Mouse (Mus musculus): ENCODE data around the gene Actl9. TPM values are rescaled to one million over a fixed set of nuclear protein-coding genes. Genes with fewer than 3 reads are reported as not detected.
A peak's percentile ranks its signal among the peaks of the same experiment; 100 is the strongest.

Actl9 gene
- polyA plus RNA-seq (2015; fragmentation: Nextera tagmentation; extraction: Ambion mirVana) = not detected in 2 replicates

DNA sequence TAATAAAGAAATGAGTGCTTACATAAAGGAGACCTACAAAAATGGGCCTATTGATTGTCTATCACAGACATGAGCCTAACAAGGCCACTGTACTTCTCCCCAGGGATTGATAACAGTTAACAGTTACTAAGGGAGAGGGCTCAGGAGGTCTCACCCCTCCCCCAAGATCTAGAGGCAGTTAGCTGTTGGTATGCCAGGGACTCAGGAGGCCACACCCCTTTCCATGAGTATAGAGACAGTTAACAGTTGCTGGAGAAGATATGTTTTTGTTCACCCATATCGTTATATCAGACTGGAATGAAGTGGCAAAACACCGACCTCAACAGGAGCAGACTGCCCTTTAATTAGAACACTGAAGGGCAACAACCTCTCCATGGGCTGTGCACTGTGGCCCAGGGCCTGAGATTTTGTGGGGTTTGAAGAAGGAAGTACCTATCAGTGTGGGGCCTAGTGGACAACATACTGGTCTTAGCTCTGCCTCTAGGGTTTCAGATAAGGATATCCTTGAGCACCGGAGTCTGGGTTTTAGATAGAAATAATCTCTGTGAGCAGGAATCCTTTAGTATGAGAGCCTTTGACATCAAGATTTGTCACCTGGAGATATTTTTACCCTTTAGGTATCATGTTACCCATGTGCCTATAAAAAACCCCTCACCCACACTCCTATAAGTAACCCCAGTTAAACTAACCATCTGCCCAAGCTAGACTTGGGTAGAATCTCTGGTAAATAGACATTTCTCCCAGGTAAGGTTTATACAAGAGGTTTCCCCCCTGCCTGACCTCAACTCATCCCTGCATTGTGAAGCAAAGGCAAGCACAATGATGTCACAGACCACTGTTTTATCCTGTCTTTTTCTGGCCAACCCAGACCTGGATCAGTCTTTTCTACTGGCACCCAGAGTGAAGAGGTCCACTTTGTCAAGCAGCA, at the start of gene Actl9:
Gene Actl9, plus strand, starts transcription at position 878 of the 928 bp plus-strand sequence.
- no peaks in the 10 kb centered on the region for H3K27me3 ChIP-seq
- H3K27ac ChIP-seq = 0 out of 2 replicates have a peak within 1 kb of the TSS, but pooled peaks have one; percentile 43
- H3K9ac ChIP-seq = no peak within 1 kb of the TSS
- no peak within 1 kb of the TSS for H3K4me2 ChIP-seq
- H3K9me3 ChIP-seq (replicated peaks) = no peaks in the 10 kb centered on the region
- WGBS (ENCODE audit: insufficient replicate concordance) = 12% methylated on average over 3 of the region's 3 CpGs
- H3K36me3 ChIP-seq = no peaks in the 10 kb centered on the region
- peak; percentile 84 for ATAC-seq (ENCODE audit: low read depth)
- no peak within 1 kb of the TSS for H3K4me3 ChIP-seq (replicated peaks)
- peaks cover 18% of the 10 kb centered on the region for H3K4me1 ChIP-seq (replicated peaks)
- peak; percentile 22 for DNase-seq

DNA sequence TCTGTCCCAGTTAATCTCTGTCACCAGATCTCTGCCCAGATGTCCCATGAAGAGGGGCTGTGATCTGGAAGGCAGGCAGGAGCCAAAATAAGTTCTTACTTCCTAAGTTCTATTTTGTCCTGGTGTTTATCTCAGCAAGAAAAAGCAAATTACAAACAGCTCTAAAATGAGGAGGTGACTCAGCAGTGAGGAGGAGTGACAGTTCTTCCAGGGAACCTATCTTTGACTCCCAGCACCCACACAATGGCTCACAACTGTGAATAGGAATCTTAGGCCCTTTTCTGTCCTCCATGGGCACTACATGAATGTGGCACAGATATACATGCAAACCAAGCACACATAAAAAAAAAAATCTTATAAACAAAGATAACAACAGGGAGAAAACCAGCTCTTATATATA, 47.0 kb upstream of the Actl9 start:
- no peak for DNase-seq
- H3K4me2 ChIP-seq = no peak overlapping the region
- H3K27me3 ChIP-seq = no peaks in the 10 kb centered on the region
- H3K27ac ChIP-seq = no peak overlapping the region
- no peaks in the 10 kb centered on the region for H3K9me3 ChIP-seq (replicated peaks)
- no peak overlapping the region for H3K9ac ChIP-seq
- no peak overlapping the region for H3K4me3 ChIP-seq (replicated peaks)
- peaks cover 48% of the 10 kb centered on the region for H3K36me3 ChIP-seq
- no peaks in the 10 kb centered on the region for H3K4me1 ChIP-seq (replicated peaks)
- ATAC-seq (ENCODE audit: low read depth) = no peak

DNA sequence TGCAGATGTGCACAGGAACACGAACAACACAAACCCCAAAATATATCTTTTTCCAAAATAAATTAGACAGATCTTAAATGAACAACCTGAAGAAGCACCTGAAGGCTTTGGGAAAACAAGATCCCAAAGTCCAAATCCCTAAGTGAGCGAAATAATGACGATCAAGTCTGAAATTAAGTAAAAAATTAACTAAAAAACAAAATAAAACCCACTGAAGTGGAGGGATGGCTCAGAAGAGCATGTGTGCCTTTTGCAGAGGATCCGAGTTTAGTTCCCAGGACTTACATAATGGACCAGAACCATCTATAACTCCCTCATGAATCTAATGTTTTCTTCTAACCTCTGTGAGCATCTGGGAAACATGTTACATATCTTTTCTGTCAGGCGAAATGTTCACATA, 40.4 kb upstream of the Actl9 start:
- no peak for ATAC-seq (ENCODE audit: low read depth)
- WGBS (ENCODE audit: insufficient replicate concordance) = 83% methylated on average over 5 of the region's 5 CpGs

DNA sequence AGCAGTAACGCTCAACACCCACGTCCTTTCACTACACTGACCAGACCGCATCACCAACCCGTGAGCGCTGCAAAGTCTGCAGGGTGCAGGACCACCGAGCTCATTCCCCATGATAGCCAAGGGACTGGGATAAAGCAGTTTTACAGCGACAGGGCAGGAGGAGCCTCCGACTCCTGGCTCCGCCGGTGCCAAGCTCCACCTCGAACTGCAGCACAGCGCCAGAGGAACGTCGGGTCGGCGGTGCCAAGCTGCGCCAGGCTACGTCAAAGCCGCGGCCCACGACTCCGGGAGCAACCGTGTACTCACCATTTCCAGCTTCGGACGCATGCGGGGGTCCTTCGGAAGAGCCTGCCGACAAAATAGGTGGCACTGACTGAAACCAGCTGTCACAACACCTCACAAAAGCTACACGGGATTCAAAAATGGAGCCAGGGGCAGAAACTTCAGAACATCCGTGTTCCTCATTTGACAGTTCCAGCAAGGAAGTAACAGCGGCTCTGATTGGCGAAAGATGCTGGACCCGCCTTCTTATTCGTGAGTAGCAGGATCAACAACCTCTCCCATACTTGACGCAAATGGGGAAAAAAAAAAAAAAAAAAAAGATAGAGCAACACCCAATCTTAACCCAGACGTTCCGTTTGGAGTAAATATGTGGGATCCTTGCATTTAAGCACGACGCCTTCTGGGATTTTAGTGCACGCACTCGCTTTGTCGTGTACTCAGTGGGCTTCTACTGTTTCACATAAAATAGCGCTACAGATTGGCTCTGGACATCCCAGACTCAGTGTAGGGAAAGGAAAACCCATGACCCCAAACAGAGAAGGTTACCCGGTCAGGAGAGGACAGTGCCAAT, 38.3 kb upstream of the Actl9 start, which contains the start of gene Zfp101:
Gene Zfp101, minus strand, starts transcription at position 460 of the 853 bp plus-strand sequence.
- WGBS (ENCODE audit: insufficient replicate concordance) = under 1% methylated on average over 44 of the region's 44 CpGs
- H3K36me3 ChIP-seq = no peaks in the 10 kb centered on the region
- H3K4me1 ChIP-seq (replicated peaks) = peaks cover 15% of the 10 kb centered on the region
- peak within 1 kb of the TSS; percentile 79 for H3K4me3 ChIP-seq (replicated peaks)
- peak within 1 kb of the TSS; percentile 81 for H3K9ac ChIP-seq
- no peaks in the 10 kb centered on the region for H3K27me3 ChIP-seq
- ATAC-seq (ENCODE audit: low read depth) (peak; percentile 97), DNase-seq (peak; percentile 77)
- peak within 1 kb of the TSS; percentile 73 for H3K4me2 ChIP-seq
- peak within 1 kb of the TSS; percentile 81 for H3K27ac ChIP-seq
- no peaks in the 10 kb centered on the region for H3K9me3 ChIP-seq (replicated peaks)

More for the DNA sequence above, 40.4 kb upstream of the Actl9 start:
- no peak overlapping the region for H3K4me2 ChIP-seq
- H3K36me3 ChIP-seq = no peaks in the 10 kb centered on the region
- no peak overlapping the region for H3K9ac ChIP-seq
- no peak for DNase-seq
- H3K27ac ChIP-seq = no peak overlapping the region
- H3K27me3 ChIP-seq = no peaks in the 10 kb centered on the region
- no peaks in the 10 kb centered on the region for H3K9me3 ChIP-seq (replicated peaks)
- peaks cover 15% of the 10 kb centered on the region for H3K4me1 ChIP-seq (replicated peaks)
- H3K4me3 ChIP-seq (replicated peaks) = no peak overlapping the region

DNA sequence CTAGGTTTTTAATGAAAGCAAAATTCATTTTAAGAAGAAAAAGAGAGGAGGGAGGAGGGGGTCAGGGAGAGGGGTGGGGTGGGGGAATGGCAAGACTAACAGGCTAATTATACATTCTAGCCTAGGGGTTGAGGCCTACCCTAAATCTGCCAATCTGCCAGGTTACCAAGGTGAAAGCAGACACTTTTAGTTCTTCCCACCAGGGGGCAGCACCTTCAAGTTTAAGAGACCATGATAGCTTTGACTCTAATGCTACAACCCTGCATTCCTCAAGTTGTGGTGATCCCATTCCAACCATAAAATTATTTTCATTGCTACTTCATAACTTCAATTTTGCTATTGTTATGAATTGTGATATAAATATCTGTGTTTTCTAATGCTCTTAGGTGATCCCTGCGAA, 6.5 kb downstream of the Actl9 start:
- no peak overlapping the region for H3K4me3 ChIP-seq (replicated peaks)
- H3K4me2 ChIP-seq = no peak overlapping the region
- no peak overlapping the region for H3K9ac ChIP-seq
- no peaks in the 10 kb centered on the region for H3K27me3 ChIP-seq
- peaks cover 14% of the 10 kb centered on the region for H3K4me1 ChIP-seq (replicated peaks)
- H3K9me3 ChIP-seq (replicated peaks) = no peaks in the 10 kb centered on the region
- 67% methylated on average over 1 of the region's 1 CpGs for WGBS (ENCODE audit: insufficient replicate concordance)
- ATAC-seq (ENCODE audit: low read depth) (no peak), DNase-seq (peak; percentile 54)
- no peaks in the 10 kb centered on the region for H3K36me3 ChIP-seq
- H3K27ac ChIP-seq = no peak overlapping the region

DNA sequence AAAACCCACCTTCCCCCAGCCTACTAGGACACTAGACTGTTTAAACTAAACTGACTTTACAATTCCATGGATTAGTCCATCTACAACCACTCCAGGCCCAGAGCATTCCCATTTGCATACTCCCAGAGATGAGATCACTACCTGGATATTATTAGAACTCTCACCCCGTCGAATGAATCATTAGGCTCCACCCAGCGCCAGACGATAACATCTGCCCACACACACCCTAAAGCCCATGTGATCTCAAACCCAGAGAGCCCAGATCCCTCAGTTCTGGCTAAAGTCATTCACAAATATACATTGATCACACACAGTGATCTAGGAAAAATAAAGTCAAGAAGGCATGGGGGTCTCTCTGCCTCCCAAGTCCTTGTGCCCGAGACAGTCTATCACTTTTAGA, 7.2 kb downstream of the Actl9 start:
- H3K9me3 ChIP-seq (replicated peaks) = no peaks in the 10 kb centered on the region
- peaks cover 14% of the 10 kb centered on the region for H3K4me1 ChIP-seq (replicated peaks)
- 32% methylated on average over 5 of the region's 5 CpGs for WGBS (ENCODE audit: insufficient replicate concordance)
- no peaks in the 10 kb centered on the region for H3K27me3 ChIP-seq
- no peak overlapping the region for H3K27ac ChIP-seq
- no peak for ATAC-seq (ENCODE audit: low read depth)
- no peak overlapping the region for H3K4me3 ChIP-seq (replicated peaks)
- no peak overlapping the region for H3K9ac ChIP-seq
- DNase-seq = no peak
- no peaks in the 10 kb centered on the region for H3K36me3 ChIP-seq
- no peak overlapping the region for H3K4me2 ChIP-seq

DNA sequence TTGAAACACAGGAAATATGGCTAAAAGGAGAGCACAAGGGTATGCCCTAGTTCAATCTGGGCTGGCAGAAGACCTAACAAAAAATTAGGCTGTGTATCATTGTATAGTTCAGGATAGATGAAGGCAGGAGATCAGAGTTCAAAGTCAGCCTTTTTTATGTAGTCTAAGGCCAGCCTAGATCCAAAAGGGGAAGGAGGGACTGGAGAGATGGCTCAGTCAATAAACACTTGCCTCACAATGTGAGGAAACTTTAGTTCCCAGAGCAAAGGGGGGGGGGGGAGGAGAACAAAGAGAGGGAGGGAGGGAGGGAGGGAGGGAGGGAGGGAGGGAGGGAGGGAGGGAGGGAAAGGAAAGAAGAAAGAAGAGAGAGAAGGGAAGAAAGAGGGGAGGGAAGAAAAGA, 8.5 kb downstream of the Actl9 start:
- no peaks in the 10 kb centered on the region for H3K9me3 ChIP-seq (replicated peaks)
- no peak for DNase-seq
- peaks cover 14% of the 10 kb centered on the region for H3K4me1 ChIP-seq (replicated peaks)
- H3K36me3 ChIP-seq = no peaks in the 10 kb centered on the region
- no peak for ATAC-seq (ENCODE audit: low read depth)
- no peaks in the 10 kb centered on the region for H3K27me3 ChIP-seq
- no peak overlapping the region for H3K4me2 ChIP-seq
- H3K4me3 ChIP-seq (replicated peaks) = no peak overlapping the region
- H3K27ac ChIP-seq = no peak overlapping the region
- no peak overlapping the region for H3K9ac ChIP-seq

DNA sequence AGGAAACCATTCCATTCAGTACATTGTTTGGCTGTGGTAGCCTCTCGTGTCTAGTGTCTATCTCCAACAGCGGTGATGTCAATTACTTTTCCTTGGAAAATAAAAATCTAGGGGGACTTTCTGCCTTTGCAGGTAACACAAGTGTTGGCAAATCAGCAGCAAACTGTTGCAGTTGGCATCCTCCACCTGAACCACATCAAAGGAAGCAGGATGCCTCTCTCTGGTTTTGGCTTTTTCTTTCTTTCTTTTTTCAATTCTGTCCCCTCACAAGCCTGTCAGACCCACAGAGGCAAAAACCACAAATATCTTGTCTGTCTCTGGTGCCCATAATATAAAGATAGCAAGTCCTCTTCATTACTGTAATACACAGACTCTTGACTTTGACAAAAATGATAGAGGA, 23.9 kb downstream of the Actl9 start:
- Histone ChIP-seq H3K27me3 (no peaks in the 10 kb centered on the region), H3K9ac (no peak overlapping the region), H3K27ac (no peak overlapping the region), H3K4me2 (no peak overlapping the region), H3K4me1 (replicated peaks) (no peaks in the 10 kb centered on the region), H3K36me3 (no peaks in the 10 kb centered on the region), H3K4me3 (replicated peaks) (no peak overlapping the region), H3K9me3 (replicated peaks) (no peaks in the 10 kb centered on the region)
- ATAC-seq (ENCODE audit: low read depth) (no peak), DNase-seq (no peak)
- WGBS (ENCODE audit: insufficient replicate concordance) = 54% methylated on average over 2 of the region's 2 CpGs

DNA sequence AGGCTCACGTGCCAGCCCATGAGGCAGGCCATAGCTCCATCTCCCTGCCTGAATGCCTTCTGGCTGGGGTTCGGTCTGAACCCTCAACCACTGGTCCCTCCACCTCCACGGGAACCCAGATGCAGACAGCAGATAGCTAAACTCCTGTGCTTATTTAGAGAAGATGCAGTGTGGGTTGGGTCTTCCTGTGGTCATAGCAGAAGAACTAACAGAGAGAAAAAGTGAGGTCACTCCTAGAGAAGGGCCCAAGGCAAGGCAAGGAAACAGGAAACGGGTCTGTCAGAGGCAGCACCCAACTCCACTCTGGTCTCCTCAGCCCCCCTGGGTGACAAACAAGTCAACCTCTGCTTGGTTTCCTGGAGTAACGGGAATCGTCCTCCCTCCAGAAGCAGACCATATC, 38.5 kb downstream of the Actl9 start:
- ATAC-seq (ENCODE audit: low read depth) (no peak), DNase-seq (no peak)
- Histone ChIP-seq H3K36me3 (no peaks in the 10 kb centered on the region), H3K9ac (no peak overlapping the region), H3K4me2 (no peak overlapping the region), H3K27ac (no peak overlapping the region), H3K4me3 (replicated peaks) (no peak overlapping the region), H3K9me3 (replicated peaks) (no peaks in the 10 kb centered on the region), H3K4me1 (replicated peaks) (no peaks in the 10 kb centered on the region), H3K27me3 (no peaks in the 10 kb centered on the region)
- WGBS (ENCODE audit: insufficient replicate concordance) = 12% methylated on average over 6 of the region's 6 CpGs
